Mouse (Mus musculus): ENCODE measurements around the gene 4932411N23Rik. TPM values are rescaled to one million over a fixed set of nuclear protein-coding genes. Genes with fewer than 3 reads are reported as not detected.
"Not testable (repeated sequence)": the region's sequence is repeated elsewhere in the genome, so short reads cannot be mapped to it uniquely, and the experiment has no call there.

Gene 4932411N23Rik
- total RNA-seq (2022): not detected

- DNase-seq (ENCODE audit: low spot score in 2 of 2): no peak
Observed at GRCm38 (mm10) chrX:126815768-126816167, at the start of gene 4932411N23Rik. TSS of gene 4932411N23Rik (minus strand) at chrX:126815868.

- no peak for DNase-seq (ENCODE audit: low spot score in 2 of 2)
Observed at GRCm38 (mm10) chrX:126779895-126780294, 35.8 kb downstream of the 4932411N23Rik start.

GRCm38 (mm10) chrX:126777643-126778042, 38.0 kb downstream of the 4932411N23Rik start:
- DNase-seq (ENCODE audit: low spot score in 2 of 2): not testable (repeated sequence)

GRCm38 (mm10) chrX:126774846-126775245, 40.8 kb downstream of the 4932411N23Rik start:
- DNase-seq (ENCODE audit: low spot score in 2 of 2): not testable (repeated sequence)

GRCm38 (mm10) chrX:126773511-126773910, 42.2 kb downstream of the 4932411N23Rik start:
- DNase-seq (ENCODE audit: low spot score in 2 of 2): not testable (repeated sequence)

Other genes starting within 250 kb of the 4932411N23Rik start
- gene Gm382, start 224.1 kb upstream of the 4932411N23Rik start, total RNA-seq (2022): not detected

Data from gastrocnemius, adult 8-10 months (tissue).